Mouse (Mus musculus) left cerebral cortex, postnatal 10 days (tissue): ENCODE results near the gene Riok1. TPM values are rescaled to one million over a fixed set of nuclear protein-coding genes. Genes with fewer than 3 reads are reported as not detected.

Experiments
- DNase-seq, 2 experiments: peaks; one replicate each; pipeline ENCODE4 v3.0.0; 2021 to 2022; ENCODE audit warnings: low spot score in 2 of 2, mixed read lengths in 1 of 2; ENCODE audit errors: extremely low spot score in 1 of 2
- intact Hi-C: fragments of 180-260 bp; cut with DNase I; formaldehyde crosslinking; loops from one replicate; pipeline ENCODE4 v1.15.1; 2025
- total RNA-seq, 2 experiments: library from RNA; stranded (reverse); gene quantifications; 2 replicates each; pipeline ENCODE4 v1.2.3; 2021

Riok1 gene
- total RNA-seq, 2 experiments from 2014 or later, result 23.3 to 24.5 TPM

GRCm38 (mm10) chr13:38037811-38038210, 1.0 kb downstream of the Riok1 start:
- no peak for DNase-seq
- intact Hi-C loops, result loop anchor here (5.0 to 10.0 kb wide), 2 partner anchors 46 to 583 kb away; partner anchors contain the start of gene Ssr1

- DNase-seq, result no peak
- intact Hi-C loops, result loop anchor here (5.0 kb wide), 1 partner anchor 63 kb away; no protein-coding TSS in a partner anchor
Observed at GRCm38 (mm10) chr13:38049888-38050287, 13.1 kb downstream of the Riok1 start.

GRCm38 (mm10) chr13:38062678-38063077, 25.9 kb downstream of the Riok1 start:
- DNase-seq, result no peak

GRCm38 (mm10) chr13:38064854-38065663, 28.3 kb downstream of the Riok1 start:
- DNase-seq, result peak in 1 of 2 experiments; percentile 17
- intact Hi-C loops, result loop anchor here (5.0 to 10.0 kb wide), 4 partner anchors 83 to 560 kb away; no protein-coding TSS in a partner anchor

More at GRCm38 (mm10) chr13:38062678-38063077, 25.9 kb downstream of the Riok1 start:
- intact Hi-C loops, result loop anchor here (5.0 to 10.0 kb wide), 3 partner anchors 80 to 562 kb away; no protein-coding TSS in a partner anchor

- intact Hi-C loops, result no loop called here
- peak in 1 of 2 experiments; percentile 45 for DNase-seq
Observed at GRCm38 (mm10) chr13:38070945-38071344, 34.1 kb downstream of the Riok1 start.

- intact Hi-C loops, result no loop called here
- DNase-seq, result no peak
Observed at GRCm38 (mm10) chr13:38073374-38074307, 36.8 kb downstream of the Riok1 start.

- no peak for DNase-seq
- intact Hi-C loops, result no loop called here
Observed at GRCm38 (mm10) chr13:38074404-38074803, 37.6 kb downstream of the Riok1 start.

- intact Hi-C loops, result no loop called here
- no peak for DNase-seq
Observed at GRCm38 (mm10) chr13:38077113-38077512, 40.3 kb downstream of the Riok1 start.

- intact Hi-C loops, result no loop called here
- DNase-seq, result no peak
Observed at GRCm38 (mm10) chr13:38078836-38079235, 42.0 kb downstream of the Riok1 start.

- intact Hi-C loops, result no loop called here
- DNase-seq, result no peak
Observed at GRCm38 (mm10) chr13:38079366-38079765, 42.6 kb downstream of the Riok1 start.

GRCm38 (mm10) chr13:38080014-38080413, 43.2 kb downstream of the Riok1 start:
- intact Hi-C loops, result no loop called here
- DNase-seq, result no peak

- intact Hi-C loops, result no loop called here
Observed at GRCm38 (mm10) chr13:38080725-38081124, 43.9 kb downstream of the Riok1 start.

GRCm38 (mm10) chr13:38081161-38081560, 44.4 kb downstream of the Riok1 start:
- intact Hi-C loops, result no loop called here
- no peak for DNase-seq

More at GRCm38 (mm10) chr13:38080725-38081124, 43.9 kb downstream of the Riok1 start:
- DNase-seq, result no peak

- DNase-seq, result no peak
- intact Hi-C loops, result no loop called here
Observed at GRCm38 (mm10) chr13:38086711-38087110, 49.9 kb downstream of the Riok1 start.

GRCm38 (mm10) chr13:38088008-38088407, 51.2 kb downstream of the Riok1 start:
- intact Hi-C loops, result no loop called here
- no peak for DNase-seq

GRCm38 (mm10) chr13:38089449-38089848, 52.7 kb downstream of the Riok1 start:
- intact Hi-C loops, result no loop called here
- no peak for DNase-seq

GRCm38 (mm10) chr13:38089871-38090270, 53.1 kb downstream of the Riok1 start:
- intact Hi-C loops, result no loop called here

GRCm38 (mm10) chr13:38096207-38096606, 59.4 kb downstream of the Riok1 start:
- intact Hi-C loops, result no loop called here
- no peak for DNase-seq

More at GRCm38 (mm10) chr13:38089871-38090270, 53.1 kb downstream of the Riok1 start:
- DNase-seq, result no peak

- peak in 1 of 2 experiments; percentile 20 for DNase-seq
- intact Hi-C loops, result no loop called here
Observed at GRCm38 (mm10) chr13:38103406-38103805, 66.6 kb downstream of the Riok1 start.
